Mouse (Mus musculus): Measurements from ENCODE around the gene Prss46. TPM values are rescaled to one million over a fixed set of nuclear protein-coding genes. Genes with fewer than 3 reads are reported as not detected.

Gene Prss46
- total and polyA plus RNA-seq, 2 experiments from 2014 or later: not detected

DNA sequence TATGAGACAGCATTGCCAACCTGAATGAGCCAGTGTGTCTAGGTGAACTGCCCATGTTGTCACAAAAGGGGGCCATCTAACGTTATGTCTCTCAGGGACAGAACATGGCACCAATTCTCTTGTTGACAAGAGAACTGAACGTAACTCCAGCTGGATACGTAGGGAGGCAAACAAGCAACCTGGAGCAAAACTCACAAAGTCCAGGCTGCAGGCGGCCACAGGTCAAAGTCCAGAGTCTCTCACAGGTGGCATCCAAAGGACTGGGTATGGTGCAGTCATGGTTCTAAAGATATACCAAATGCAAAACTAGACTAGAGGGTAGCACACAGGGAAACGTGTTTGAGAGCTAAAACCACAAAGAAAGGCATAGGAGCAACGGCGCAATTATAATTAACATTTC, 22.9 kb upstream of the Prss46 start:
- H3K9me3 ChIP-seq (ENCODE audit: low read length): no peaks in the 10 kb centered on the region
- TF ChIP-seq CTCF (IDR thresholded peaks at IDR 0.05; ENCODE audit: low read depth): no peak
- H3K4me3 ChIP-seq (ENCODE audit: low read length): no peak overlapping the region
- ATAC-seq: no peak
- H3K9ac ChIP-seq (replicated peaks; ENCODE audit: low read length): no peak overlapping the region
- no peak for DNase-seq (ENCODE audit: low spot score)
- H3K27me3 ChIP-seq (ENCODE audit: insufficient read depth, low read length): no peaks in the 10 kb centered on the region
- no peaks in the 10 kb centered on the region for H3K4me1 ChIP-seq (ENCODE audit: insufficient read depth, low read length)
- H3K27ac ChIP-seq: no peak overlapping the region
- H3K36me3 ChIP-seq (ENCODE audit: insufficient read depth, low read length): no peaks in the 10 kb centered on the region
- WGBS: 85% methylated on average over 7 of the region's 7 CpGs
- H3K4me2 ChIP-seq (ENCODE audit: low read depth, low read length): no peak overlapping the region

DNA sequence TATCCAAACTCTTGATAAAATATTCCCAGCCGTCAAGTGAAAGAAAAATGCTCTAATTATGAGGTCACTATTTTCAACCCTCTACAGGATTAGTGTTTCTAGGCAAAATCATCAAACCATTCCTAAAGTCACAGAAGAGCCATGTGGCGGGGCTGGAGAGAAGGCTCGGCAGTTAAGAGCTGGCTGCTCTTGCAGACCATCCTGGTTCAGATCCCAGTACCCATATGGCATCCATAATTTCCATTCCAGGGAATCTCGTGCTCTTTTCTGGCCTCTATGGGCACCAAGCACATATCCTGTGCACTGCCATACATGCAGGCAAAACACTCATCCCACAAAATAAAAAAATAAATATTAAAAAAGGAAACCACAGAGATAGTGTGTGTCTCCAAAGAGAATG, 18.9 kb upstream of the Prss46 start:
- H3K36me3 ChIP-seq (ENCODE audit: insufficient read depth, low read length): no peaks in the 10 kb centered on the region
- no peaks in the 10 kb centered on the region for H3K4me1 ChIP-seq (ENCODE audit: insufficient read depth, low read length)
- ATAC-seq (no peak), DNase-seq (ENCODE audit: low spot score) (peak; percentile 25)
- H3K9ac ChIP-seq (replicated peaks; ENCODE audit: low read length): no peak overlapping the region
- H3K27me3 ChIP-seq (ENCODE audit: insufficient read depth, low read length): no peaks in the 10 kb centered on the region
- 56% methylated on average over 4 of the region's 4 CpGs for WGBS
- no peak overlapping the region for H3K4me3 ChIP-seq (ENCODE audit: low read length)
- no peak overlapping the region for H3K27ac ChIP-seq
- no peak overlapping the region for H3K4me2 ChIP-seq (ENCODE audit: low read depth, low read length)
- TF ChIP-seq CTCF (IDR thresholded peaks at IDR 0.05; ENCODE audit: low read depth): no peak
- no peaks in the 10 kb centered on the region for H3K9me3 ChIP-seq (ENCODE audit: low read length)

DNA sequence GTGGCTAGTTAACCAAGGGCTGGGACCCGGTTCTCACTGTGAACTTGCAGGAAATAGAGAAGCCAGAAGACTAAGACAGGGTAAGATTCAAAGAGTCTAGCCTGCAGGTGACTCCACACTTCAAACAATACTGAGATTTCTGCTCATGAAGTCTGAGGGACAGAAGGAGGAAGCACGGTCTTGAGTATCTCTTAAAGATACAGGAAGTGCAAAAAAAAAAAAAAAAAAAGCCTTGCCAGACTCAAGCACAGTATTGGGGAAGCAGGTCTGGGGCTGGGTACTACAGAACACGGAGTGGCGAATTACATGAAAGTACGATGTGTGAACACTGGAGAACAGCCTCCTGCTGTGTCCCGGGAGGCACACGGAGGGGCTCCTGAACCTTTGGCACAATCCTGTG, 18.5 kb upstream of the Prss46 start:
- WGBS: 45% methylated on average over 7 of the region's 7 CpGs
- ATAC-seq (no peak), DNase-seq (ENCODE audit: low spot score) (no peak)
- Histone ChIP-seq H3K4me1 (ENCODE audit: insufficient read depth, low read length) (no peaks in the 10 kb centered on the region), H3K9ac (replicated peaks; ENCODE audit: low read length) (no peak overlapping the region), H3K9me3 (ENCODE audit: low read length) (no peaks in the 10 kb centered on the region), H3K36me3 (ENCODE audit: insufficient read depth, low read length) (no peaks in the 10 kb centered on the region), H3K4me3 (ENCODE audit: low read length) (no peak overlapping the region), H3K27me3 (ENCODE audit: insufficient read depth, low read length) (no peaks in the 10 kb centered on the region), H3K27ac (no peak overlapping the region), H3K4me2 (ENCODE audit: low read depth, low read length) (no peak overlapping the region)
- TF ChIP-seq CTCF (IDR thresholded peaks at IDR 0.05; ENCODE audit: low read depth): no peak

DNA sequence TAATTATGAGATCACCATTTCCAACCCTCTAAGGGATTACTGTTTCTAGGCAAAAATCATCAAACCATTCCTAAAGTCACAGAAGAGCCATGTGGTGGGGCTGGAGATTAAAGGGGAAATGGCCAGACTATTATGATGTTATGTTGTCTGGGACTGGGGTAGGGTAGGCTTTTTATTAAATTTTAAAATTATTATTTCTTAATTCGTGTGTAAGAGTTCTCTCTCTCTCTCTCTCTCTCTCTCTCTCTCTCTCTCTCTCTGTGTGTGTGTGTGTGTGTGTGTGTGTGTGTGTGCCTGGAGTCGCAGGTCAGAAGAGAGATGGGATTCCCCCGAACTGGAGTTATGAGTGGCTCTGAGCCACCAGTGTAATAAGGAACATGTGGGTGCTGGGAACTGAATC, 17.9 kb upstream of the Prss46 start, which contains the start of gene Prss43:
TSS of gene Prss43 (plus strand) at position 301 of the 400 bp plus-strand sequence.
- Histone ChIP-seq H3K4me3 (ENCODE audit: low read length) (no peak within 1 kb of the TSS), H3K4me1 (ENCODE audit: insufficient read depth, low read length) (no peaks in the 10 kb centered on the region), H3K4me2 (ENCODE audit: low read depth, low read length) (no peak within 1 kb of the TSS), H3K27ac (no peak within 1 kb of the TSS), H3K36me3 (ENCODE audit: insufficient read depth, low read length) (no peaks in the 10 kb centered on the region), H3K9ac (replicated peaks; ENCODE audit: low read length) (no peak within 1 kb of the TSS), H3K9me3 (ENCODE audit: low read length) (no peaks in the 10 kb centered on the region), H3K27me3 (ENCODE audit: insufficient read depth, low read length) (no peaks in the 10 kb centered on the region)
- no peak for ATAC-seq
- DNase-seq (ENCODE audit: low spot score): no peak
- WGBS: 67% methylated on average over 3 of the region's 3 CpGs
- no peak for TF ChIP-seq CTCF (IDR thresholded peaks at IDR 0.05; ENCODE audit: low read depth)

DNA sequence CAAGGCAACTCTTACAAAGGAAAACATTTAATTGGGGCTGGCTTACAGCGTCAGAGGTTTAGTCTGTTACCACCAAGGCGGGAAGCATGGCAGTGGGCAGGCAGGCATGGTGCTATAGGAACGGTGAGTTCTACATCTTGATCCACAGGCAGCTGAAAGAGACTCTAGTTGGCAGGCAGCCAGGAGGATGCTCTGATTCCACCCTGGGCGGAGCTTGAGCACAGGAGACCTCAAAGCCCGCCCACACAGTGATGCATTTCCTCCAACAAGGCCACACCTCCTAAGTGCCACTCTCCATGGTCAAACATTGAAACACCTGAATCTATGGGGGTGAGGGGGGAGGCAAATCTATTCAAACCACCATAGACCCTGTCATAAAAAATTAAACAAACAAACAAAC, 11.3 kb upstream of the Prss46 start:
- no peak for ATAC-seq
- Histone ChIP-seq H3K27ac (no peak overlapping the region), H3K9ac (replicated peaks; ENCODE audit: low read length) (no peak overlapping the region), H3K9me3 (ENCODE audit: low read length) (no peaks in the 10 kb centered on the region), H3K27me3 (ENCODE audit: insufficient read depth, low read length) (no peaks in the 10 kb centered on the region), H3K4me1 (ENCODE audit: insufficient read depth, low read length) (no peaks in the 10 kb centered on the region), H3K4me2 (ENCODE audit: low read depth, low read length) (no peak overlapping the region), H3K36me3 (ENCODE audit: insufficient read depth, low read length) (no peaks in the 10 kb centered on the region), H3K4me3 (ENCODE audit: low read length) (no peak overlapping the region)
- no peak for TF ChIP-seq CTCF (IDR thresholded peaks at IDR 0.05; ENCODE audit: low read depth)
- DNase-seq (ENCODE audit: low spot score): no peak
- WGBS: 72% methylated on average over 5 of the region's 5 CpGs

DNA sequence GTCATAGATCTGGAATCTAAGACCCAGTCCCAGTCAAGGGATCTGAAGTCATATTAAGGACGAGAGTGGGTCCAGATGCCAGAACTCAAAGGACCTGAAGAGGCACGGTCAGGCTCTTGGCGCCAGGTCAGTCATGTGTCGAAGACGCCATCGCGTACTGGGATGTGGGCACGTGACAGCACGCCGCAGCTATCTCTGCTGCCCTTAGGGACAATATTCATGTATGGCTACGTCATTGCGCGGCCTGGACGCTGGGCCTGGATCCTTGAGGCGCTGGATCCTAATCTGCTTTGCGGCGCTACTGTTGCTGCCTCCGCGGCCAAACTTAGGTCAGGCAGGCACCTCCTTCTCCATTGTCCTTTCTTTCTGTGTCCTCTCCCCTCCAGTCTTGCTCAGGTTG, 9.9 kb upstream of the Prss46 start, which contains the start of gene Prss45:
TSS of gene Prss45 (plus strand) at position 178 of the 400 bp plus-strand sequence.
- no peak for TF ChIP-seq CTCF (IDR thresholded peaks at IDR 0.05; ENCODE audit: low read depth)
- DNase-seq (ENCODE audit: low spot score) (no peak), ATAC-seq (no peak)
- no peak within 1 kb of the TSS for H3K4me2 ChIP-seq (ENCODE audit: low read depth, low read length)
- 82% methylated on average over 19 of the region's 19 CpGs for WGBS
- H3K9ac ChIP-seq (replicated peaks; ENCODE audit: low read length): no peak within 1 kb of the TSS
- no peaks in the 10 kb centered on the region for H3K27me3 ChIP-seq (ENCODE audit: insufficient read depth, low read length)
- no peaks in the 10 kb centered on the region for H3K4me1 ChIP-seq (ENCODE audit: insufficient read depth, low read length)
- H3K4me3 ChIP-seq (ENCODE audit: low read length): no peak within 1 kb of the TSS
- no peaks in the 10 kb centered on the region for H3K9me3 ChIP-seq (ENCODE audit: low read length)
- no peaks in the 10 kb centered on the region for H3K36me3 ChIP-seq (ENCODE audit: insufficient read depth, low read length)
- H3K27ac ChIP-seq: 0 out of 2 replicates have a peak within 1 kb of the TSS, but pooled peaks have one; percentile 58

DNA sequence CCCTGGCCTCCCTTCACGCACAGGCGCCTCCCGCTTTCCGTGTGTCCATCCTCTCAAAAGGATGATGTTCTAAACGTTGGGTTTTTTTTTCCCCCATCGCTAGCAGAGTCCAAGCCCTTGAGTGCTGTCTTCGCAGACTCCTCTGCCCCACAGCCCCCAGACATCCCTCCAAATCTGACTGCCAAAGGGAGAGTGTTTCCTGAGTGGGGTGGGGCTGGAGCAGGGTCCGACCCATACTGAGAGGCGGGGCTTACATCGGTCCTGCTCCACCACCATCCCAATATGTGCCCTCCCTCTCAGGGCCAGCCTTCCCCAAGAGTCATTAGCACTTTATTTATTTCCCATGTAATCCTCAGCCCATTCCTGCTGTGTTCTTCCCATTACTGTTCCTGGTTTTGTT, 9.3 kb upstream of the Prss46 start:
- TF ChIP-seq CTCF (IDR thresholded peaks at IDR 0.05; ENCODE audit: low read depth): no peak
- no peak overlapping the region for H3K4me2 ChIP-seq (ENCODE audit: low read depth, low read length)

More for the DNA sequence above, 9.3 kb upstream of the Prss46 start:
- ATAC-seq (no peak), DNase-seq (ENCODE audit: low spot score) (no peak)
- Histone ChIP-seq H3K4me3 (ENCODE audit: low read length) (no peak overlapping the region), H3K27me3 (ENCODE audit: insufficient read depth, low read length) (no peaks in the 10 kb centered on the region), H3K36me3 (ENCODE audit: insufficient read depth, low read length) (no peaks in the 10 kb centered on the region), H3K4me1 (ENCODE audit: insufficient read depth, low read length) (no peaks in the 10 kb centered on the region), H3K9me3 (ENCODE audit: low read length) (no peaks in the 10 kb centered on the region), H3K9ac (replicated peaks; ENCODE audit: low read length) (no peak overlapping the region), H3K27ac (no peak overlapping the region)
- WGBS: 48% methylated on average over 10 of the region's 10 CpGs
